Mouse (Mus musculus): ENCODE results near the gene Gm2016. TPM values are rescaled to one million over a fixed set of nuclear protein-coding genes. Genes with fewer than 3 reads are reported as not detected.

The Gm2016 gene
- polyA plus RNA-seq, 1 experiment from 2014 or later = not detected

Other genes with a start within 250 kb of the Gm2016 start
- not detected in 2 replicates for gene Gm16381, start 229.5 kb upstream of the Gm2016 start, polyA plus RNA-seq (2015; fragmentation: Nextera tagmentation; extraction: Ambion mirVana)
- not detected in 2 replicates for gene Gm21319, start 98.3 kb upstream of the Gm2016 start, polyA plus RNA-seq (2015; fragmentation: Nextera tagmentation; extraction: Ambion mirVana)
- gene Gm21936, start 78.6 kb upstream of the Gm2016 start, polyA plus RNA-seq (2015; fragmentation: Nextera tagmentation; extraction: Ambion mirVana) = not detected in 2 replicates
- not detected in 2 replicates for gene BB287469, start 57.5 kb upstream of the Gm2016 start, polyA plus RNA-seq (2015; fragmentation: Nextera tagmentation; extraction: Ambion mirVana)
- not detected in 2 replicates for gene Gm2001, start 31.7 kb upstream of the Gm2016 start, polyA plus RNA-seq (2015; fragmentation: Nextera tagmentation; extraction: Ambion mirVana)
- gene Gm2022, start 21.3 kb downstream of the Gm2016 start, polyA plus RNA-seq (2015; fragmentation: Nextera tagmentation; extraction: Ambion mirVana) = not detected in 2 replicates
- not detected in 2 replicates for gene Gm2035, start 45.8 kb downstream of the Gm2016 start, polyA plus RNA-seq (2015; fragmentation: Nextera tagmentation; extraction: Ambion mirVana)
- gene Gm2042, start 80.0 kb downstream of the Gm2016 start, polyA plus RNA-seq (2015; fragmentation: Nextera tagmentation; extraction: Ambion mirVana) = not detected in 2 replicates
- gene Gm2075, start 137.8 kb downstream of the Gm2016 start, polyA plus RNA-seq (2015; fragmentation: Nextera tagmentation; extraction: Ambion mirVana) = not detected in 2 replicates
- gene Gm6803, start 144.7 kb downstream of the Gm2016 start, polyA plus RNA-seq (2015; fragmentation: Nextera tagmentation; extraction: Ambion mirVana) = not detected in 2 replicates
- not detected in 2 replicates for gene Gm2056, start 152.9 kb downstream of the Gm2016 start, polyA plus RNA-seq (2015; fragmentation: Nextera tagmentation; extraction: Ambion mirVana)
- gene Gm16368, start 209.6 kb downstream of the Gm2016 start, polyA plus RNA-seq (2015; fragmentation: Nextera tagmentation; extraction: Ambion mirVana) = not detected in 2 replicates